Mouse (Mus musculus): ENCODE results near the gene Atpif1. TPM values are rescaled to one million over a fixed set of nuclear protein-coding genes. Genes with fewer than 3 reads are reported as not detected.

Atpif1 gene
- total RNA-seq, 2 experiments from 2014 or later, result 301 to 320 TPM

DNA sequence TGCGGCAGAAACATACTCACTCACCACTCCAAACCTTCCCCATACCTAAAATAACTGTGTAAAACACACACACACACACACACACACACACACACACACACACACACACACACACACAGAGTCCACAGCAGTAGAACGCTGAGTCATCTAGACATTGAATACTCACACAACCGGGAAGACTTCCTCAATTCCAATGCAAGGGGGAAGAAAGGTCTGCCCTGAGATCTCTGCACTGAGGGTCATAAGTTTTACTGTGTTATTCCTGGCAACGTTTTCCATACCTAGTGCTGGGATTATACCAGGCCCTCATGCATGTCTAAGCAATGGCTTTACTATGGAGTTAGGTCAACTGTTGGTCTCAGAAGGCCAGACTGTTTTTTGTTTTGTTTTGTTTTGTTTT, 4.1 kb downstream of the Atpif1 start:
- DNase-seq (ENCODE audit: low spot score), result no peak
- intact Hi-C loops (cut with DNase I), result no loop called here

DNA sequence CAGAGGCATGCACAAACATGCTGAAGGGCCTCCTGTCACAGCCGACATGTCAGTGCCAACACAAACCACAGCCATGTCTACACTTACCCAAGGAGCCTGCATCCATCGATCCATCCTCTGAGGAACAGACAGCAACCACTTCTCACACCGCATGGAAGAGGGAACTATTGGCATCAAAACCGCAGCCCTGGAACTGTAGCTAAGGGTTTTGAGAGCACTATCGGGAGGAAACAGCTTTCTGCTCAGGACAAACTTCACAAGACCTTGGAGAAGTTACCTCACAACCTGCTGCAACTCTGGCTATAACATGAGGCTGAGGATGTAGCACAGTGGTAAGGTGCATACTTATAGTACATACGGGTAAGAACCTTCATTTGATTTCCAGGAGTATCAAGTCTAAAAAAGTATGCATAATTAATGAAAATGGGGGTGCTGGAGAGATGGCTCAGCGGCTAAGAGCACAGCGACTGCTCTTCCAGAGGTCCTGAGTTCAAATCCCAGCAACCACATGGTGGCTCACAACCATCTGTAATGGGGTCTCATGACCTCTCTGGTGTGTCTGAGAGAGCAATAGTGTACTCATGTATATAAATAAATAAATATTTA, 5.4 kb downstream of the Atpif1 start:
- intact Hi-C loops (cut with DNase I), result no loop called here
- DNase-seq (ENCODE audit: low spot score), result no peak

DNA sequence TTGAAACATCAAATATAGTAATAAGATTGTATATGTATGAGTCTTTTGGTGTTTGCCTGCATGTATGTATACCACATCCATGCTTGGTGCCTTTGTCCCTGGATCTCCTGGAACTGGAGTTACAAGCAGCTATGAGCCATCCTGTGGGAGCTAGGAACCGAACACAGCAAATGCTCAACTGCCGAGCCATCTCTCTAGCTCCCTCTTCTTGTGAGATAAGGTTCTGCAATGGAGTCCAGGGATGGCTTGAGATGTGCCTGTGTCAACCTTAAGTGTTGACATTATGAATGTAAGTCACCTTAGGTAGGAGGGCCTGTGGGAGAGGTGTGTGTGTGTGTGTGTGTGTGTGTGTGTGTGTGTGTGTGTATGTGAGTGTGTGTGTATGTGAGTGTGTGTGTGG, 6.8 kb downstream of the Atpif1 start:
- no peak for DNase-seq (ENCODE audit: low spot score)
- intact Hi-C loops (cut with DNase I), result no loop called here

DNA sequence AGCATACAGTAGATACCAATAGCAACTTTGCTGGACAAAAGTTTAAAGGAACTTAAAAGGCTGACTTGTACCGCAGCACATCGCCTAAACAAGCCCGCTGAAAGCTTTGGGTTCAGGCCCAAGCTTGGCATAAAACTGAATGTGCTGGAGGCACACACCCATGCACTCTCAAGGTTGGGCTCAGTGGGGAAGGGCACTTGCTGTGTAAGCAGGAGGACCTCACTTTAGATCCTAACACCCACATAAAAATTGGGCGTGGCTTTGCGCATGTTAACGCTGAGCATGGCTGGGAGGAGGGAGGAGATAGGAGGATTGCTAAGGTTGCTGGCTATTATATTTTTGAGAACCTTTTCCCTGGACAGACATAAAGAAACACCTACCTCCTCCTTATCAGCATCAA, 8.7 kb downstream of the Atpif1 start:
- DNase-seq (ENCODE audit: low spot score), result no peak
- intact Hi-C loops (cut with DNase I), result no loop called here

DNA sequence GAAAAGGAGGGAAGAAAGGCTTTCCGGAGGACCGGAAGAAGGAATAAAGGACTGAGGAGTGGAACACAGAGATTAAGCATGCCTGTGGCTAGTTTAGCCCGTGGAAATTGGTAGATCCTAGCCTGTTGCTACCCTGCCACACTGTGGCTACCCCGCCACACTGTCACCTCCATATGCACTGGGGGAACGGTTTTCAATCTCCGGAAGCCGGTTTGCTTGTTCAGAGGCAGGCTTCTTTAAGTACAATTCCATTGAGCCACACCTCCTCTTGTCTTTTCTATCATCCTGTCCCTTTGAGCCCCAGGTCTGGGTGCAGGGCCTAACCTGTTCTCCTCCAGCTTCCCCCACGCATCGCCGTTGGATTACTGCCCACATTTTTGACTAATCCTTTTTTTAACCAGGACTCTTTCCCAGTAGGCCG, 9.1 kb downstream of the Atpif1 start:
- intact Hi-C loops (cut with DNase I), result no loop called here
- DNase-seq (ENCODE audit: low spot score), result no peak

DNA sequence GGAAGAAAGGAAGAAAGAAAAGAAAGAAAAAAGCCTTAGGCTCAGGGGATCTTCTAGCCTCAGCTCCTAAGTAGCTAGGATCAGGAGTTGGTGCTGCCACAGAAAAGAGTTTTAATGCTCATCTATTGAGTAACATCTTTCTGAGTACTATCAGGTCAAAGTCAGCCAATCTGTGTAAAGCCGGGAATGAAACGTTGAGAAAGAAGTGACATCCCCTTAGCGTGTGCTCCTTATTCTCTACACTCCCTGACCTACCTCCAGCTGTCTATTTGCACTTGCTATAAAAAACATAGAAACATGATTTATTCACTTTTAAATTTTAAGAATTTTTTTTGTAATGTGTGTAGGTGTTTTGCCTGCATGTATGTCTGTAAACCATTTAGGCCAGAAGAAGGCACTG, 14.3 kb downstream of the Atpif1 start:
- intact Hi-C loops (cut with DNase I), result no loop called here
- no peak for DNase-seq (ENCODE audit: low spot score)

DNA sequence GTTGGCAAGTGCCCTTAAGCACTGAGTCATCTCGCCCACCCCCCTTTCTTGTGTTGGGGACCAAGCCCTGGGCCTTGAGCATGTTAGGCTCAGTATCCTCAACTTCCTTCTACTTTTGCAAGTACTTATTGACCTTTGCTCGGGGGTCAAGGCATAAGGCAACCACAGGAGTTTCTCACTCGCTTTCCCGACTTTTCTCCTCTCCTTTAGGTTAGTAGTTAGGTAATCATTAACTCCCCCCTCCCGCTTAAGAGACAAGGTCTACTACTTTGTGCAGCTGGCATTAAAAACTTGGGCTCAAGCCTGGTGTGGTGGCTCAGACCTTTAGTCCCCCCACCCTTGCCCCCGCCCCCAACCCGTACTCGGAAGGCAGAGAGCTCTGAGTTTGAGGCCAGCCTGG, 15.4 kb downstream of the Atpif1 start:
- DNase-seq (ENCODE audit: low spot score), result no peak
- intact Hi-C loops (cut with DNase I), result no loop called here

DNA sequence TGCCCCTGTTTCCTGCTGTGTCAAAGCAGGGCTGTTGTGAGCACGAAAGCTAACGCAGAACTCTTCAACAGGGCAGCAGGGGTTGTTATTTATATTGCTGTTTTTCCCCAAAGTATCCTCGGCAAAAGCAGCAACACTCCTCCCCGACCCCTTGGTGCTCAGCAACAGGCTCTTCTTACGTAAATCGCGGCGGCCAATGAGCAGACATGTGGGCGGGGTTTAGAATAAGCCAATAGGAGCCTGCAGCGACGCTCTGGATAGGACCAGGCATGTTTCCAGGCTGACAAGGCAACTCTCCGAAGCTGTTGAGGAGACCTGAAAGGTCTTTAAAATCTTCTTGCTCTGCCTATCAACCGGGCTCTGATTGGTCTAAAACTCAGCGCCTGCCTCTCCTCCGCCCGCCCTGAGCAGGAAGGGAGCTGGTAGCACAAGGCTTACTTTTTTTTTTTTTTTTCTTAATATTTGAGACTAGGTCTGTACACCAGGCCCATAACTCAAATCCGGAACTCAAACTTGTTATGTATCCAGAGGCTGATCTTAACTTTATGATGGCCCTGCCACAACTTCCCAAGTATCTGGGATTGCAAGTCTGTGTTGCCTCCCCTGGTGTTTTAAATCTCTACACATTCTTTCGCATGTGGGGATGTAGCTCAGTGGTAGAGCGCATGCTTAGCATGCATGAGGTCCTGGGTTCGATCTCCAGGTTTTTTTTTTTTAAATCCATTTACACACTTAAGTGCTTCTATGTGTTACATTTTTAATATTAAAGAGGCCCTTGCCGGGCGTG, 17.9 kb downstream of the Atpif1 start:
- intact Hi-C loops (cut with DNase I), result loop anchor here (2.0 kb wide), 1 partner anchor 95 kb away; no protein-coding TSS in a partner anchor
- DNase-seq (ENCODE audit: low spot score), result peak; percentile 90

DNA sequence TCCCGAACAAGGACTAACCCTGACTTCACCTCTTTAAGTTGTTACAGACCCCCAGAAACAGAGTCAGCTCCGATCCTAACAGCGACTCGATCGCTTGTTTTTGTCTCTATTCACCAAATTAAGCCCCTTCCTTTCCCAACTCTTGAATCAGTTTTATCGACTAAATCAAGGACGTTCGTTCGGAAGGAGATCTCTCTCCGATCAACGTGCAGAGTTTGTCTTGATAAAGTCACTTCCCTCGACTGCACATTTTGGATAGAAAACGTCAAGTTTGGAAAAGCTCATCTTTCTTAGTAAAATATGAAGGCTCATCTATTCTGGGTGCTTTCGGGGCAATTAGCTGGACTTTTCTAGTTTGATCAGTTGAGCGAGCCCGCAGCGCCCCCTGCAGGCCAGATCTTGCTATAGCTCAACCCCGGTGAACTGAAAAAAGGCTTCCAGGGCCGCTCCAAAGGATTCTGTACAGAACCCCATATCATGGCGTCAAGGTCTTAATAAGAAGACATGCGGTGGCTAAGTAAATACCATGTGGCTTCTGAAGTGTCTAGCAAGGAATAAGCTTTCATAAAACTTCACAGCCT, 18.8 kb downstream of the Atpif1 start:
- intact Hi-C loops (cut with DNase I), result loop anchor here (2.0 to 5.0 kb wide), 3 partner anchors 94 to 222 kb away; no protein-coding TSS in a partner anchor
- peak; percentile 61 for DNase-seq (ENCODE audit: low spot score)

DNA sequence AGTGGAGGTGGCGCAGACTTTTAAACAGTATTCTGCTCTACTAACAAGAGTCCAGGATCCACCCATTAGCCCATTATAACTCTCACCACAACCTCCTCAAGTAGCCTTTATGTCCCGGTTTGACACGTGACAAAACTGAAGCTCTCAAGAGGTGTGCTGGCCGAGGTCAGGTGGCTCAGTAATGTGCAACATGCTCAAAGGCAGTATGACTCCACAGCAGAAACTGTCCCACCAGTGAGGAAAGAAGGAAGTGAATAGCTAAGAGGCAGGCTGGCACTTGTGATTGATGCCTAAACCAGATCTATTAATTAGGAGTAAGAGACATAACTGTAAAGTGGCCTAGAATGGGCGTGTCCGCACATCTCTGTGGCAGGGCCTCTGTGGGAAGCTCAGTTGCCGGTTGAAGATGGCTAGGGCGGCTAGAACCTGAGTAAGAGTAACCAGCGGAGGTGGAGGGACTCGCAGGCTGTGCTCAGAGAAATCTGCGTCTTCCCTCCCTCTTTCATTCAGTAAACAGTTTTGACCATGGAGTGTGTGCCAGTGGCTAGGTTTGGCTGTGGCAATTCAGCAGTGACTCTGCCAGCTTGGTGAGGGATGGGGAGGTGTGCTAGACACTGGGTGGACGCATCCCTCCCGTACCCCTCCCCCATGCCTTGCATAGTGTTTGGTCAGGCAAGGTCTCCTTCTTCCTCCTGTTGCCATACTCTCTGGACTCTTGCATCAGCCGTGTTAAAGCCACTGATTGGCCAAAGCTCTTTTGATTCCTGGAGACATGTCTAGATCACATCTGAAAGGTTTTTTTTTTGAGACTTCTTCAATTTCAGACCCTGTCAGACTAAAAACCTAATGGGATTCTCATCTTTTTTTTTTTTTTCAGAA, 19.8 kb downstream of the Atpif1 start:
- no peak for DNase-seq (ENCODE audit: low spot score)
- intact Hi-C loops (cut with DNase I), result loop anchor here (2.0 to 5.0 kb wide), 3 partner anchors 93 to 221 kb away; no protein-coding TSS in a partner anchor

DNA sequence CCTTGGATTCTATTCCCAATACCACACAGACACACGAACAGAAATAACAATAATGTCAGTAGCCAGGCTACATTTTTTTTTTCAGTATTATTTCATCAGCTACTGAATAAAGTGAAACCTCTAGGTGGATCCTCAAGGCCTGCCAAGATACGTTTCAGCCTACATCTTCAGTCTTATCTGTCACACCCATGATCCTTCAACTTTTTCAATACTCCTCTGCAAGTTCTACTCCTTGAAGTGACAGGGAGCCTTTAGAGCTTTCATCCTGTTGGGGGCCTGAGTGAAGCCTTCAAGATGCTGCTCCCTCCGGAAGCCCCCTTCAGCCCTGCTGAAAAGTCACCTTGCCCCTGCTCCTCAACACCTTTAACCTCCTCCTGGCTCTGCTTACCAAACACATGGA, 21.4 kb downstream of the Atpif1 start:
- intact Hi-C loops (cut with DNase I), result loop anchor here (1.0 to 5.0 kb wide), 3 partner anchors 47 to 220 kb away; no protein-coding TSS in a partner anchor
- no peak for DNase-seq (ENCODE audit: low spot score)

DNA sequence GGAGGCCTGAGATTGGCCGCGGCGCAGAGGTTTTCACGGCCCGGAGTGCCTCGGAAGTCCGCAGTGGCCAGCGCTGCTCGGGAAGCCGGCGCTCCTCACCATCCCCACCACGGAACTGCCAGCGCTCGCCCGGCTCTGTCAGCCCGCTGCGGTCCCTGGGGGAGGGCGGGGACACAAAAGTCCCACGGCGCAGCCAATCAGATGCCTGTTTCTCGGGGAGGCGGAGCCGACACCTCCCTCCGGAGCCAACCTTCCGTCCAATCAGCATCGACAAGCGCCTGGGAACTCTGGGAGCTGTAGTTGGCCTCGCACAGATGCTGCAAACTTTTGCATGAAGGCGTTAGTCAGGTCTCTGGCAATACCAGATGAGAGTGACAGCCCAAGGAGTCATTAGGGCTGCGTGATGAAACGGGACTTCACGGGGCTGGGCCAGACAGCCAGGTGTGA, 23.1 kb downstream of the Atpif1 start, which contains the start of gene Sesn2:
Sesn2 (minus strand) TSS at position 150 of the 447 bp plus-strand sequence.
- peak; percentile 97 for DNase-seq (ENCODE audit: low spot score)
- intact Hi-C loops (cut with DNase I), result loop anchor here (5.0 kb wide), 2 partner anchors 163 to 218 kb away; no protein-coding TSS in a partner anchor

DNA sequence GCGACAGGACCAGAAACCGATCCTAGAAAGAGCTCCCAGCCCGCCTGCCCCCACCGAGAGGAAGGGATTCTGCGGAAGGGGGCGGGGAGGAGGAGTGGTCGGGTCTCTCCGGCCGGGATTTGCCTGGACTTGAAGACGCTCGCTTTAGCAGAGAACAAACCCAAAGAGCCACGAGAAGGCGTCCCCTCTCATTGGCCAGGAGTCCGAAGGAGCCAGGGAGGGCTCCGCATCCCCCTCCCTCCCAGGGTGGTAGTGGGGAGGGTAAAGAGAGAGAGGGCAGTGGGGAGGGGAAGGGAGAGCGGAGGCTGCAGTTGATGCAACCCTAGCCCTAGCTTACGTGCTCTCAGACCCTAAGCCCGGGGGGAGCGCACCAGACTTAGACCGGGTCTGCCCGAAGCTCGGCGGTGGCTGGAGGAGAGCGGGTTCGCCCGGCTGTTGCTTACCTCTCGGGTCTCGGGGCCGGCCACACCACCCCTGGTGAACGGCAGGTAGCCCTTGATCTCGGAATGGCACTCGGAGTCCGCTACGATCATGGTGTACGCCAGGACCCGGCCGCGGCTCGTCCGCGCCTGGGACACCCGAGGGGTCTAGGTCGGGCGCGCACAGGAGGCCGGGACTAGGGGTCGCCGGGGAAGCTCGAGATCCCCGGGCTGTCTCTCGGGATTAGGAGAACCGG, 23.7 kb downstream of the Atpif1 start:
- peak; percentile 64 for DNase-seq (ENCODE audit: low spot score)
- intact Hi-C loops (cut with DNase I), result loop anchor here (5.0 kb wide), 3 partner anchors 152 to 217 kb away; no protein-coding TSS in a partner anchor

DNA sequence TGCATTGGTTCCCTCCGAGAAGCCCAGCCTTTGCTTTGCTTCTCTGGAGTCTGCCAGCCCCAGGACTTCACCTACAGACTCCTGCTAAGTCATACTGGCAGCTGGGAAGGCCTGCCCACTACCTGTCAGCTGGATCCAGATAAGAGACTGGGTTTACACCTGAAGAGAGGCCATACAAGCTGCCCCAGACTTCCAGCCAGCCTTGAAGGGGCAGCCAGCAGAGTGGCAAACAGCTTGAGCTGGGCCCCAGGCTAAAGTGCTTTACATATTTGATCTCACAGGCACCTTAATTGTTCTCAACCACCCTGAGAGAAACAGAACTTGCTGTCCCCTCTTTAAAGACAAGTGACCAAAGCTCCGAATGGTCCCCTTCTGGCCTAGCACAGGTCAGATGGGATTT, 26.2 kb downstream of the Atpif1 start:
- intact Hi-C loops (cut with DNase I), result loop anchor here (5.0 kb wide), 1 partner anchor 150 kb away; no protein-coding TSS in a partner anchor
- no peak for DNase-seq (ENCODE audit: low spot score)

DNA sequence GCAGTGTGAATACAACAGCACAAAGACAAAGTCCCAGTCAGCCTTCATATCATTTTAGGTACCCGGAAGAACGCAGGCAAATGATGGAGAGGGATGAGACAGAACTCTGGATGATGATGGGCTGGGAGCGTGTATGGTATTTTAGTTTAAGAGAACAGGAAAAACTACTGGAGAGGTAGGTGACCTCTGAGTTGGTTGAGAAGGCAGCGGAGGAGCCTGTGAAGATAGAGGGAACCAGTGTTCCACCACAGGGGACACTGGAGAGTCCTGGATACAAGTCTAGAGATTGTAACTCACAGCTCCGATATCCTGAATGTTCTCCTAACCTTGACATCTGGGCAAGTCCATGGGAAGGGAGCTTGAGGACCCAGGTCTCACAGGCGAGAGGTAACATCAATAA, 27.2 kb downstream of the Atpif1 start:
- intact Hi-C loops (cut with DNase I), result loop anchor here (5.0 kb wide), 1 partner anchor 149 kb away; no protein-coding TSS in a partner anchor
- DNase-seq (ENCODE audit: low spot score), result no peak

DNA sequence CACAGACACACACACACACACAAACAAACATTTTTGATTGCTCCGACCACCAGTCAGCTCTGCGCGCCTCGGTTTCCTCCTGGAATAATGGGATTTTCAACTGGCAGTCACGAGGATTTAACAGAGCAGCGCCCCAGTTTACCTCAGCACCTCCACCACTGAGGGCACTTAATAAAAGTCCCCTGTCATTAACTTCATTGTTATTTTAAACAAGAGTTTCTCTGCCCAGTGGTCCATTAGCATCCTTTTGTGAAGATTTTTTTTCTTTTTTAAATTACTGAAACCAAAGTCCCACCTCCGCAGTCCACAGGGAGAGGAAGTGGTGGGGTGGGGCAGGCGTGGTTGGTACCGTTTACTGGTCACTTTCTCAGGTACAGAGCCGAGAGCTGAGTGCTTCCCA, 27.7 kb downstream of the Atpif1 start:
- no peak for DNase-seq (ENCODE audit: low spot score)
- intact Hi-C loops (cut with DNase I), result loop anchor here (5.0 kb wide), 1 partner anchor 148 kb away; no protein-coding TSS in a partner anchor

DNA sequence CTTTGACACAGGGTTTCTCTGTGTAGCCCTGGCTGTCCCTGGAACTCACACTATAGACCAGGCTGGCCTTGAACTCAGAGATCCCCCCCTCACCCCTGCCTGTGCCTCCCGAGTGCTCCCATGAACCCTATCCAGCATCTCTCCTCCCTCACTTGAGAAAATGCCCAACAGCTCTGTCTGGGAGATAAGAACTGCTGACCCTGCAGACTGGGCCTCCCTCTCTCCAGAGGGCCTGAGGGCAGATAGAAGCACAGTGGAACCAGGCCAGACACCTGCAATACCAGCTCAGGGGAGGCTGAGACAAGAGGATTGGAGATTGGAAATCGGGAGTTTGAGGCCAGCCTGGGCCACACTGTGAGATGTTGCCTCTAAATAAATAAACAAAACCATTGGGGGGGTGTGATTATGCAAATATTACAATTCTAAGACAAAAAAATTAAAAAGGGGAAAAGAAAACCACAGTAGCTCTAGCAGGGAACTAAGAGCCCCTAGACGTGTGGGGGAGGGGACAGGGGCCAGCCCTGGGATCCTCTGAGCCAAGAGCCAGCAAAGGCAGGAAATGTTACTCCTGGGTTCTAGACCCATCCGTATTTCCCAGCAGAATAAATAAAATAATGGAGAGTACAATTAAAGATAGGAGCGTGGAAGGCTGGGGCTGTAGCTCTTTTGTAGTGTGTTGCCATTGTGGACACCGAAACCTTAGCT, 28.3 kb downstream of the Atpif1 start:
- no peak for DNase-seq (ENCODE audit: low spot score)
- intact Hi-C loops (cut with DNase I), result loop anchor here (5.0 kb wide), 1 partner anchor 148 kb away; no protein-coding TSS in a partner anchor

DNA sequence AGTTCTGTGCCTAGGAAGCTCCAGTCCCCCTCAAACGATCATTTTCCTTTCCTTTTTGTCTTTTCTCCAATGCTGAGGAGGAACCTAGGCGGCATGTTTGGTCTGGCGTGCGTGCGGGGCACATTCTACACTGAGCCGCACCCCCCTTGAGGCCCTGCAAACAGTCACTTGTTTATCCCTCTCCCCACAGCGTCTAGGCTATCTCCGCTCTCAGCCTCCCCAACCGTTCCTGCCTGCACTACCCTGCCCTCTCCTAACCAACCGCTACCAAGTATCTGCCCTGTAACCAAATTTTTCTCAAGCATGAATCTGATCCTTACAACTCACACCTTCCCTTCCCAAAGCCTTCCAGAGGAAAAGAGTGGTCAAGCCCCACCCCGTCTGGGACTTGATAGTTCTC, 30.1 kb downstream of the Atpif1 start:
- no peak for DNase-seq (ENCODE audit: low spot score)
- intact Hi-C loops (cut with DNase I), result no loop called here
